Mouse (Mus musculus) limb, embryonic 12.5 days (tissue): ENCODE measurements around the gene Rfx4. TPM values are rescaled to one million over a fixed set of nuclear protein-coding genes. Genes with fewer than 3 reads are reported as not detected.
A peak's percentile ranks its signal among the peaks of the same experiment; 100 is the strongest.

ENCODE experiments used
- ATAC-seq: fragments of 200-750 bp; cut with Nextera tagmentation; 2 replicates; pipeline ENCODE4 v1.8.0; 2017; ENCODE audit warnings: low read depth, moderate TSS enrichment; ENCODE audit not compliant: insufficient number of reproducible peaks, insufficient read depth, low FRiP score, low TSS enrichment
- H3K27ac ChIP-seq: fragments of 300-500 bp; sonication (generic); 2 replicates; pipeline ENCODE4 v1.5.1; 2016; ENCODE audit warnings: mild to moderate bottlenecking, moderate library complexity
- H3K27me3 ChIP-seq: fragments of 300-500 bp; sonication (generic); 2 replicates; pipeline ENCODE4 v1.6.1; 2016; ENCODE audit warnings: mild to moderate bottlenecking, moderate library complexity
- H3K36me3 ChIP-seq: fragments of 300-500 bp; sonication (generic); 2 replicates; pipeline ENCODE4 v1.6.1; 2016; ENCODE audit warnings: mild to moderate bottlenecking, moderate library complexity
- H3K4me1 ChIP-seq: fragments of 300-500 bp; sonication (generic); replicated peaks from 2 replicates; pipeline ENCODE4 v1.6.1; 2016
- H3K4me2 ChIP-seq: fragments of 300-500 bp; sonication (generic); 2 replicates; pipeline ENCODE4 v1.6.1; 2016; ENCODE audit warnings: mild to moderate bottlenecking, moderate library complexity
- H3K4me3 ChIP-seq: fragments of 300-500 bp; sonication (generic); replicated peaks from 2 replicates; pipeline ENCODE4 v1.5.1; 2016; ENCODE audit warnings: mild to moderate bottlenecking
- H3K9ac ChIP-seq: fragments of 300-500 bp; sonication (generic); replicated peaks from 2 replicates; pipeline ENCODE4 v1.6.1; 2016; ENCODE audit warnings: mild to moderate bottlenecking, moderate library complexity
- H3K9me3 ChIP-seq: fragments of 300-500 bp; sonication (generic); 2 replicates; pipeline ENCODE4 v1.6.1; 2016; ENCODE audit warnings: mild to moderate bottlenecking, moderate library complexity
- WGBS: fragments of 180-500 bp; shearing (Covaris S2); methylation state at CpG from one replicate; pipeline ENCODE4 v1.1.7; 2016; 5-methylcytosine and 5-hydroxymethylcytosine counted together
- polyA plus RNA-seq: library from polyadenylated mRNA; unstranded; fragments of >200 nt; fragmentation: Nextera tagmentation; extraction: Ambion mirVana; gene quantifications from 2 replicates; pipeline ENCODE4 v1.2.1, GENCODE M21; 2016

Rfx4 gene
- polyA plus RNA-seq, 1 experiment from 2014 or later: 1.2 TPM

- H3K4me1 ChIP-seq: peaks cover 27% of the 10 kb centered on the region
- no peaks in the 10 kb centered on the region for H3K27me3 ChIP-seq
- H3K9me3 ChIP-seq: no peaks in the 10 kb centered on the region
- no peaks in the 10 kb centered on the region for H3K36me3 ChIP-seq
- no peak overlapping the region for H3K27ac ChIP-seq
- H3K4me2 ChIP-seq: no peak overlapping the region
- 91% methylated on average over 2 of the region's 2 CpGs for WGBS
- H3K4me3 ChIP-seq: no peak overlapping the region
- H3K9ac ChIP-seq: no peak overlapping the region
- ATAC-seq: no peak
Measured at GRCm38 (mm10) chr10:84902213-84902612, 146.4 kb downstream of the Rfx4 start.

GRCm38 (mm10) chr10:84903307-84903706, 147.4 kb downstream of the Rfx4 start:
- Histone ChIP-seq H3K4me2 (peak overlapping the region; percentile 33), H3K9ac (no peak overlapping the region), H3K27me3 (no peaks in the 10 kb centered on the region), H3K4me3 (no peak overlapping the region), H3K4me1 (peaks cover 17% of the 10 kb centered on the region), H3K36me3 (no peaks in the 10 kb centered on the region), H3K27ac (no peak overlapping the region), H3K9me3 (no peaks in the 10 kb centered on the region)
- WGBS: 57% methylated on average over 7 of the region's 7 CpGs
- no peak for ATAC-seq

GRCm38 (mm10) chr10:84903742-84904141, 147.9 kb downstream of the Rfx4 start:
- Histone ChIP-seq H3K9ac (no peak overlapping the region), H3K4me2 (peak overlapping the region; percentile 33), H3K27me3 (no peaks in the 10 kb centered on the region), H3K4me3 (no peak overlapping the region), H3K36me3 (no peaks in the 10 kb centered on the region), H3K27ac (no peak overlapping the region), H3K9me3 (no peaks in the 10 kb centered on the region), H3K4me1 (peaks cover 13% of the 10 kb centered on the region)
- 5% methylated on average over 5 of the region's 5 CpGs for WGBS
- no peak for ATAC-seq

- Histone ChIP-seq H3K27me3 (no peaks in the 10 kb centered on the region), H3K4me3 (no peak overlapping the region), H3K36me3 (no peaks in the 10 kb centered on the region), H3K27ac (no peak overlapping the region), H3K4me2 (no peak overlapping the region), H3K9ac (no peak overlapping the region), H3K4me1 (peaks cover 13% of the 10 kb centered on the region), H3K9me3 (no peaks in the 10 kb centered on the region)
- ATAC-seq: no peak
- WGBS: 75% methylated on average over 9 of the region's 9 CpGs
Measured at GRCm38 (mm10) chr10:84906895-84907294, 151.0 kb downstream of the Rfx4 start.

- H3K36me3 ChIP-seq: no peaks in the 10 kb centered on the region
- H3K4me2 ChIP-seq: no peak overlapping the region
- no peaks in the 10 kb centered on the region for H3K9me3 ChIP-seq
- H3K9ac ChIP-seq: no peak overlapping the region
- no peaks in the 10 kb centered on the region for H3K27me3 ChIP-seq
- no peak for ATAC-seq
- peaks cover 13% of the 10 kb centered on the region for H3K4me1 ChIP-seq
- no peak overlapping the region for H3K27ac ChIP-seq
- 93% methylated on average over 3 of the region's 3 CpGs for WGBS
- H3K4me3 ChIP-seq: no peak overlapping the region
Measured at GRCm38 (mm10) chr10:84908006-84908405, 152.1 kb downstream of the Rfx4 start.

GRCm38 (mm10) chr10:84908471-84908870, 152.6 kb downstream of the Rfx4 start:
- WGBS: 90% methylated on average over 3 of the region's 3 CpGs
- no peak for ATAC-seq
- H3K4me3 ChIP-seq: no peak overlapping the region

GRCm38 (mm10) chr10:84909021-84909801, 153.3 kb downstream of the Rfx4 start:
- no peaks in the 10 kb centered on the region for H3K27me3 ChIP-seq
- no peak overlapping the region for H3K4me3 ChIP-seq
- no peaks in the 10 kb centered on the region for H3K36me3 ChIP-seq
- WGBS: 79% methylated on average over 17 of the region's 17 CpGs
- ATAC-seq: no peak
- H3K4me1 ChIP-seq: peaks cover under 1% of the 10 kb centered on the region; the same call in 1 of the 2 replicates
- no peaks in the 10 kb centered on the region for H3K9me3 ChIP-seq
- no peak overlapping the region for H3K4me2 ChIP-seq
- no peak overlapping the region for H3K27ac ChIP-seq
- H3K9ac ChIP-seq: no peak overlapping the region

More at GRCm38 (mm10) chr10:84908471-84908870, 152.6 kb downstream of the Rfx4 start:
- peaks cover 8% of the 10 kb centered on the region for H3K4me1 ChIP-seq
- H3K9ac ChIP-seq: no peak overlapping the region
- H3K4me2 ChIP-seq: no peak overlapping the region
- H3K9me3 ChIP-seq: no peaks in the 10 kb centered on the region
- no peaks in the 10 kb centered on the region for H3K36me3 ChIP-seq
- H3K27me3 ChIP-seq: no peaks in the 10 kb centered on the region
- H3K27ac ChIP-seq: no peak overlapping the region

GRCm38 (mm10) chr10:84910194-84910593, 154.3 kb downstream of the Rfx4 start:
- Histone ChIP-seq H3K36me3 (no peaks in the 10 kb centered on the region), H3K9me3 (no peaks in the 10 kb centered on the region), H3K4me1 (no peaks in the 10 kb centered on the region; the same call in 1 of the 2 replicates), H3K4me3 (no peak overlapping the region), H3K9ac (no peak overlapping the region), H3K27ac (no peak overlapping the region), H3K4me2 (no peak overlapping the region), H3K27me3 (no peaks in the 10 kb centered on the region)
- no peak for ATAC-seq
- WGBS: 37% methylated on average over 7 of the region's 7 CpGs

GRCm38 (mm10) chr10:84910758-84911384, 155.0 kb downstream of the Rfx4 start:
- WGBS: 63% methylated on average over 1 of the region's 1 CpGs
- no peak overlapping the region for H3K9ac ChIP-seq
- H3K27me3 ChIP-seq: no peaks in the 10 kb centered on the region
- no peak overlapping the region for H3K4me2 ChIP-seq
- no peaks in the 10 kb centered on the region; the same call in 1 of the 2 replicates for H3K4me1 ChIP-seq
- H3K27ac ChIP-seq: no peak overlapping the region
- H3K36me3 ChIP-seq: no peaks in the 10 kb centered on the region
- H3K4me3 ChIP-seq: no peak overlapping the region
- ATAC-seq: no peak
- no peaks in the 10 kb centered on the region for H3K9me3 ChIP-seq

GRCm38 (mm10) chr10:84913148-84913547, 157.3 kb downstream of the Rfx4 start:
- H3K4me3 ChIP-seq: no peak overlapping the region
- H3K9me3 ChIP-seq: no peaks in the 10 kb centered on the region
- no peak overlapping the region for H3K4me2 ChIP-seq
- H3K9ac ChIP-seq: no peak overlapping the region
- WGBS: 90% methylated on average over 1 of the region's 1 CpGs
- H3K27me3 ChIP-seq: no peaks in the 10 kb centered on the region
- H3K4me1 ChIP-seq: peaks cover 3% of the 10 kb centered on the region
- H3K36me3 ChIP-seq: no peaks in the 10 kb centered on the region
- no peak overlapping the region for H3K27ac ChIP-seq
- ATAC-seq: no peak

GRCm38 (mm10) chr10:84915476-84915875, 159.6 kb downstream of the Rfx4 start:
- no peak overlapping the region for H3K4me3 ChIP-seq
- WGBS: 80% methylated on average over 6 of the region's 6 CpGs
- H3K27me3 ChIP-seq: no peaks in the 10 kb centered on the region
- no peak overlapping the region for H3K27ac ChIP-seq
- no peaks in the 10 kb centered on the region for H3K9me3 ChIP-seq
- H3K4me2 ChIP-seq: no peak overlapping the region
- peaks cover 15% of the 10 kb centered on the region for H3K4me1 ChIP-seq
- no peak overlapping the region for H3K9ac ChIP-seq
- ATAC-seq: no peak
- no peaks in the 10 kb centered on the region for H3K36me3 ChIP-seq
